Mouse (Mus musculus): Measurements from ENCODE around the gene Golga2. TPM values are rescaled to one million over a fixed set of nuclear protein-coding genes. Genes with fewer than 3 reads are reported as not detected.

Gene Golga2
- total and polyA plus RNA-seq, 2 experiments from 2014 or later = 23.4 to 46.7 TPM

DNA sequence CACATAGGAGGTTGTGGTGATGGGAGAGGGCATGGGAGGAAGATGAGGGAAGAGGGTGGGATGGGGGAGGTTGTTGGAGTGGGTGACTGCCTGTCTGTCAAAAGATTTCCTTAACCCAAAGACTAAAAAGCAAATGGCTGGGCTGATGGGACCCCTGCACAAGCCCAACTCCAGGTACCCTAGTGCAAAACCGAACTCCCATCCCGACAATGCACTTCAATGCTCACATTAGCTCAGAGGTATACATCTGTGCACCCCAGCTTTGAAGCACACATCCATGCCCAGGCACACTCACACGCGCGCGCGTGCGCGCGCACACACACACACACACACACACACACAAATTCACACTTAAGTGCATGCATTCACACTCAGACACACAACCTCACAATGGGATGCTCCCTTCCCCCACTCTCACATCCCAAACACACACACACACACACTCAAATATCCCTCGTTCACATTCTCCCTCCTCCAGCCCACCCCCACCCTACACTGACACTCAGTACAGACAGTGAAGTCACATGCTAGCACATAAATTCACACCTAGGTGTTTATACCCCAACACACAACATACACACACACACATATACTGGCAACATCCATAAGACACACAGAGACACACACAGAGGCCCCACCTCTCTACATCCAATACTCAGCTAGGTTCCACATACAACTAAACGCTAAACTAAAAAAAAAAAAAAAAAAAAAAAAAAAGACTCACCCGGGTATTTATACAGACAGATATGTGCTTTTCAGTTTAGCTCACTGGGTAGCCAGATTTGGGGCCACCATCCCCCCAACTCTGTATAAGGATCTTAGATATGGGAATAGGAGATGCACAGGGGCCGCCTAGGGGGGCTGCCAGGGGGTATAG, 31.8 kb downstream of the Golga2 start:
- no peaks in the 10 kb centered on the region for H3K9me3 ChIP-seq (replicated peaks; ENCODE audit: control insufficient read depth, low read length)
- peak overlapping the region; percentile 35; the same call in 1 of the 2 replicates for H3K9ac ChIP-seq (replicated peaks; ENCODE audit: low read depth, low read length)
- H3K36me3 ChIP-seq (replicated peaks; ENCODE audit: control insufficient read depth, insufficient read depth, low read length) = no peaks in the 10 kb centered on the region
- H3K27me3 ChIP-seq (ENCODE audit: control insufficient read depth, insufficient read depth, low read length) = peaks cover 25% of the 10 kb centered on the region
- H3K4me3 ChIP-seq (ENCODE audit: low read depth, low read length) = peak overlapping the region; percentile 33
- ATAC-seq (ENCODE audit: insufficient read depth, low read depth) = no peak
- TF ChIP-seq CTCF (IDR thresholded peaks at IDR 0.05; ENCODE audit: low read depth) = no peak
- TF ChIP-seq EP300 (IDR thresholded peaks at IDR 0.05; ENCODE audit: low read depth) = no peak
- DNase-seq (ENCODE audit: low spot score) = no peak
- H3K27ac ChIP-seq (ENCODE audit: low read depth) = peak overlapping the region; percentile 63
- H3K4me2 ChIP-seq (ENCODE audit: low read depth, low read length) = peak overlapping the region; percentile 51
- 70% methylated on average over 14 of the region's 14 CpGs for WGBS
- H3K4me1 ChIP-seq (ENCODE audit: control insufficient read depth, insufficient read depth) = peaks cover 20% of the 10 kb centered on the region

DNA sequence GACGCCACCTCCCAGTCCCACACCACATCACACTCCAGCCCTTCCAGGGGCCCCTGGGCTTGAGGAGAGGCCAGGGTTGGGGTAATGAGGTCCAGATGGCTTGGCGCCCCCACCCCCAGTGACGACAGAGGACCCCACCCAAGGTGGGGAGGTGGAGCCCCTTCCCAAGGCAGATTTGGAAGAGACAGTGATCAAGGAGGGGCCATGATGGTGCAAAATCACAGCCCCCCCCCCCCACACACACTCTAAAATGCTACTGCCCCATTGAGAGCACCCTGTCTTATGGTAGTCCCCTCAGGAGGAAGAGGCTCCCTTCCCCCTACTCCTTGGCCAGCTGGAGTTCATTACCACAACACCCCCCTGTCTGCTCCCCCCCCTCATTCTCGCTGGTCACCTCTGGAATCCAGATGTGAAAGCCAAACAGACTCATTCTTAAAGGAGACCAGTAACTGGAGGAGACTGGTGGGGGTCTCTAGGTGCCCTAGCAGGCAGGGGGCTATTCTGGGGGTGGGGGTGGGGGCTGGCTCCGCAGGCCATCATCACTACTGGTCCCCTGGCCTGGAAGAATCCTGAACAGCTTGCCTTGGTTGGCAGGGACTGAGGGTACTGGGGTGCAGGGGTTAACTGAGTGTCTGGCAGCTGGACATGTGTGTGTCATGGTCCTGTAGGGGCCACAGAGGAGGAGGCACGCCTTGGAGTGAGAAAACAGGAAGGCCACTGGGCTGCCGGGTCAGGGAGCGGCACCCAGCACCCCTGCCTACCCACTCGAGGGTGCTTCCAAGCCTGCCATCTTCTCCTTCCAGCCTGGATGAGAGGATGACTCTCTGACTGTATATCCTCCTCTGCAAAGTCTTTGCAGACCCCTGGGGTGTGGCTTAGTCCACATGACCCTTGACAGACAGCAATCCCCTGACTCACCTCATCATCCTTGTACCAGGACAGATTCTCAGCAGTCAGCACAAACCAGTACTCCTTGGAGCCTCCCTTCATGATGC, 32.7 kb downstream of the Golga2 start:
- TF ChIP-seq CTCF (IDR thresholded peaks at IDR 0.05; ENCODE audit: low read depth) (no peak), EP300 (IDR thresholded peaks at IDR 0.05; ENCODE audit: low read depth) (no peak)
- no peak overlapping the region for H3K4me3 ChIP-seq (ENCODE audit: low read depth, low read length)
- DNase-seq (ENCODE audit: low spot score) (no peak), ATAC-seq (ENCODE audit: insufficient read depth, low read depth) (no peak)
- peaks cover 25% of the 10 kb centered on the region for H3K27me3 ChIP-seq (ENCODE audit: control insufficient read depth, insufficient read depth, low read length)
- 0 out of 2 replicates have a peak overlapping the region, but pooled peaks have one; percentile 21 for H3K4me2 ChIP-seq (ENCODE audit: low read depth, low read length)
- H3K36me3 ChIP-seq (replicated peaks; ENCODE audit: control insufficient read depth, insufficient read depth, low read length) = no peaks in the 10 kb centered on the region
- no peaks in the 10 kb centered on the region for H3K9me3 ChIP-seq (replicated peaks; ENCODE audit: control insufficient read depth, low read length)
- H3K4me1 ChIP-seq (ENCODE audit: control insufficient read depth, insufficient read depth) = peaks cover 20% of the 10 kb centered on the region
- WGBS = 34% methylated on average over 9 of the region's 9 CpGs
- H3K27ac ChIP-seq (ENCODE audit: low read depth) = peak overlapping the region; percentile 59
- H3K9ac ChIP-seq (replicated peaks; ENCODE audit: low read depth, low read length) = no peak overlapping the region

DNA sequence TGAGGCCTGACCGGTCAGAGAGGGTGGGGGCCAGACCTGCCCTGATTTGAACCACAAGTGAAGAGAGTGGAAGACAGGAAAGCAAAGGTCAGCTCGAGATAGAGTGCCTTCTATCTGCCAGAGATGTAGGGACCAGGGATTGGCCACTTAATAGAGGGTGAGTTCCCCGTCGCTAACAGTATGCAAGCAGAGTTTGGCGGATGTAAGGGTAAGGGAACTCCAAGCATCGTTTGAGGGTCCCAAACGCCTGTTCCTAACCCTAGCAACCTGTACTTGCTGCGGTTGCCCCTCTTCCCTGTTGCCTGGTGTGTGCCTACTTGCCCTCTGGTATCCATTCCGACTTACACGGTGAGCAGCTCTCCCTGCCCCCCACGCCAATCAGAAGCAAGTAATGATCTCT, 33.5 kb downstream of the Golga2 start:
- no peak overlapping the region for H3K9ac ChIP-seq (replicated peaks; ENCODE audit: low read depth, low read length)
- H3K4me2 ChIP-seq (ENCODE audit: low read depth, low read length) = no peak overlapping the region
- H3K4me3 ChIP-seq (ENCODE audit: low read depth, low read length) = no peak overlapping the region
- no peaks in the 10 kb centered on the region for H3K36me3 ChIP-seq (replicated peaks; ENCODE audit: control insufficient read depth, insufficient read depth, low read length)
- DNase-seq (ENCODE audit: low spot score) (no peak), ATAC-seq (ENCODE audit: insufficient read depth, low read depth) (no peak)
- 58% methylated on average over 11 of the region's 11 CpGs for WGBS
- peaks cover 23% of the 10 kb centered on the region for H3K27me3 ChIP-seq (ENCODE audit: control insufficient read depth, insufficient read depth, low read length)
- H3K9me3 ChIP-seq (replicated peaks; ENCODE audit: control insufficient read depth, low read length) = no peaks in the 10 kb centered on the region
- no peak overlapping the region for H3K27ac ChIP-seq (ENCODE audit: low read depth)
- peaks cover 15% of the 10 kb centered on the region for H3K4me1 ChIP-seq (ENCODE audit: control insufficient read depth, insufficient read depth)
- TF ChIP-seq EP300 (IDR thresholded peaks at IDR 0.05; ENCODE audit: low read depth) (no peak), CTCF (IDR thresholded peaks at IDR 0.05; ENCODE audit: low read depth) (no peak)

DNA sequence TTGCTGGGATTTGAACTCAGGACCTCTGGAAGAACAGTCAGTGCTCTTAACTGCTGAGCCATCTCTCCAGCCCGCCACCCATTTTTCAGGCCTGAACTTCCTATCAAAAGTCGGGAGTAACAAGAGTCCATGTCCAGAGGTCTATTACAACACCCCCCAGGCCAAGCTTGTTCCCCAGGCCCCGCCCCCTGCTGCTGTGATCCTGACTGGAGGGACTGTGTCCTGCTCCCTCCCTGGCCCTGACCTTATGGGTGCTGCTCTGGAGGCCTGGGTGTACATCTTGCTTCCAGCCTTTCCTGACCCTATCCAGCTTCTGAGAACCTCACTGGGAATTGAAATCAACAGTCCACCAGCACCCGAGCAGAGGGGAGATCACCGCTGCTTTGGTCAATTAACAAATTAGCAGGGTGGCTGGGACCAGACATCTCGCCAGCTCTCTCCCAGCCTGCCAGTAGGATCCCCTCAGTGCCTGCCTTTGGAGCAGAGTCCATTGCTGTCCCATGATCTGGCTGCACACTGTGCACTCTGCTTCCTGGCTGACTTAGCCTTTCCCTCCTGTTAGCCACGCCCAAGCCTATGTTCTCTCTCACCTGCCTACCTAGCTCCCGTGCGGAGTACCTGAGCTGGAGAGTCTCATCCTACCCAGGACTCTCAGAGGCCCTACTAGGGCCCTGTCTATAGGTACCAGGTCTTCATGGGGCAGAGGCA, 34.6 kb downstream of the Golga2 start:
- Histone ChIP-seq H3K4me3 (ENCODE audit: low read depth, low read length) (no peak overlapping the region), H3K9me3 (replicated peaks; ENCODE audit: control insufficient read depth, low read length) (no peaks in the 10 kb centered on the region), H3K27me3 (ENCODE audit: control insufficient read depth, insufficient read depth, low read length) (peaks cover 22% of the 10 kb centered on the region), H3K4me1 (ENCODE audit: control insufficient read depth, insufficient read depth) (peaks cover 12% of the 10 kb centered on the region), H3K27ac (ENCODE audit: low read depth) (no peak overlapping the region), H3K36me3 (replicated peaks; ENCODE audit: control insufficient read depth, insufficient read depth, low read length) (no peaks in the 10 kb centered on the region), H3K4me2 (ENCODE audit: low read depth, low read length) (no peak overlapping the region), H3K9ac (replicated peaks; ENCODE audit: low read depth, low read length) (no peak overlapping the region)
- ATAC-seq (ENCODE audit: insufficient read depth, low read depth) (no peak), DNase-seq (ENCODE audit: low spot score) (no peak)
- TF ChIP-seq CTCF (IDR thresholded peaks at IDR 0.05; ENCODE audit: low read depth) = no peak
- TF ChIP-seq EP300 (IDR thresholded peaks at IDR 0.05; ENCODE audit: low read depth) = no peak
- WGBS = 59% methylated on average over 9 of the region's 9 CpGs

Data from heart, postnatal 0 days (tissue).